Mouse (Mus musculus) testis, adult 2 months (tissue): ENCODE data around the gene Qpct. TPM values are rescaled to one million over a fixed set of nuclear protein-coding genes. Genes with fewer than 3 reads are reported as not detected.

Experiments used
- H3K27ac ChIP-seq: fragments of 200-500 bp; 2 replicates; pipeline ENCODE4 v1.5.1; 2012; ENCODE audit warnings: low read depth, low read length; ENCODE audit not compliant: control insufficient read depth, insufficient read depth
- H3K27me3 ChIP-seq: fragments of 200-500 bp; 2 replicates; pipeline ENCODE4 v1.6.1; 2012; ENCODE audit warnings: mild to moderate bottlenecking, low read length, moderate library complexity; ENCODE audit not compliant: control insufficient read depth, insufficient read depth
- H3K36me3 ChIP-seq: fragments of 200-500 bp; 2 replicates; pipeline ENCODE4 v1.6.1; 2012; ENCODE audit warnings: mild to moderate bottlenecking, low read length; ENCODE audit not compliant: control insufficient read depth, insufficient read depth
- H3K4me1 ChIP-seq: fragments of 200-500 bp; 2 replicates; pipeline ENCODE4 v1.6.1; 2012; ENCODE audit warnings: low read length; ENCODE audit not compliant: control insufficient read depth, insufficient read depth
- H3K4me3 ChIP-seq: fragments of 200-500 bp; 2 replicates; pipeline ENCODE4 v1.5.1; 2012; ENCODE audit warnings: low read depth, mild to moderate bottlenecking, low read length, moderate library complexity, mixed read lengths; ENCODE audit not compliant: control insufficient read depth
- CTCF ChIP-seq: fragments of 200-500 bp; IDR thresholded peaks from 2 replicates; pipeline ENCODE4 v1.5.1; 2012; ENCODE audit warnings: low read depth, mild to moderate bottlenecking, inconsistent platforms, low read length, moderate library complexity; ENCODE audit not compliant: control insufficient read depth, insufficient read depth, insufficient replicate concordance
- POLR2A ChIP-seq: fragments of 200-500 bp; IDR thresholded peaks from 2 replicates; pipeline ENCODE4 v1.6.1; 2012; ENCODE audit warnings: low read depth, mild to moderate bottlenecking, inconsistent platforms, low read length, moderate library complexity; ENCODE audit not compliant: control insufficient read depth
- polyA plus RNA-seq: library from polyadenylated mRNA; depleted of rRNA; stranded (reverse); fragments of >200 nt; gene quantifications from 2 replicates; pipeline ENCODE4 v1.2.3, GENCODE M21; 2012; rRNA removed

The Qpct gene
- polyA plus RNA-seq, 1 experiment: 30.7 TPM

- Histone ChIP-seq H3K27me3 (no peaks in the 10 kb centered on the region), H3K4me3 (no peak overlapping the region), H3K36me3 (no peaks in the 10 kb centered on the region), H3K4me1 (peaks cover 2% of the 10 kb centered on the region; the same call in 1 of the 2 replicates), H3K27ac (no peak overlapping the region)
- no peak for TF ChIP-seq CTCF
- no peak for TF ChIP-seq POLR2A
Observed at GRCm38 (mm10) chr17:79136401-79136800, 84.7 kb downstream of the Qpct start.

Other genes with a start within 250 kb of the Qpct start
- 14.8 and 16.1 TPM in 2 replicates for gene Heatr5b, start 216.5 kb upstream of the Qpct start, polyA plus RNA-seq
- gene Gpatch11, start 216.3 kb upstream of the Qpct start, polyA plus RNA-seq: 12.6 and 17.3 TPM in 2 replicates
- 3.8 and 4.1 TPM in 2 replicates for gene Eif2ak2, start 169.3 kb upstream of the Qpct start, polyA plus RNA-seq
- gene Sult6b1, start 144.9 kb upstream of the Qpct start, polyA plus RNA-seq: 0.17 and 0.25 TPM in 2 replicates
- 9.3 and 11.7 TPM in 2 replicates for gene Cebpzos, start 135.4 kb upstream of the Qpct start, polyA plus RNA-seq
- gene Cebpz, start 114.8 kb upstream of the Qpct start, polyA plus RNA-seq: 4.5 and 6.2 TPM in 2 replicates
- gene Ndufaf7, start 114.8 kb upstream of the Qpct start, polyA plus RNA-seq: 16.1 and 16.2 TPM in 2 replicates
- gene Prkd3, start 31.1 kb upstream of the Qpct start, polyA plus RNA-seq: 3.2 and 4.2 TPM in 2 replicates